9 mouse cellular contexts compared by ENCODE assay signal in genomic region chr4:119901556-119902491, GRCm38 (mm10).
DNase-seq lines count a peak whose midpoint lies in the region; ATAC-seq lines count a peak whose summit lies in the region.
"Had no signal": no experiment of that assay in that cellular context is flagged by ENCODE, and none has a peak within 500 bp of the region (broad histone marks: within the 10 kb centered on the region; RNA-seq: fewer than 3 reads in every experiment).

No protein-coding gene starts in this region.

- intact Hi-C loops in left cerebral cortex, postnatal 36 days (cut with DNase I): loop anchor here (5.0 kb wide), 1 partner anchor 65 kb away; no protein-coding TSS in a partner anchor

- H3K4me3 ChIP-seq in hindbrain, embryonic 10.5 days: no peak overlapping the region
- H3K4me3 ChIP-seq in hindbrain, embryonic 11.5 days (ENCODE audit: low read depth, low read length): no peak overlapping the region
- H3K4me3 ChIP-seq: megakaryocyte, embryonic 14.5 days had no signal

- no peak for ATAC-seq in hindbrain, embryonic 11.5 days (ENCODE audit: low FRiP score)

- DNase-seq in hindbrain, embryonic 10.5 days (ENCODE audit: low spot score): no peak
- DNase-seq in hindbrain, embryonic 11.5 days (ENCODE audit: low spot score): no peak
- peak; percentile 53 for DNase-seq in cerebellum, adult 8-10 months
- DNase-seq in heart, adult 8-10 months (ENCODE audit: low spot score): peak; percentile 72
- peak; percentile 69 to 74 for DNase-seq in left cerebral cortex, postnatal 36 days (ENCODE audit: low spot score in 2 of 2)
- peak; percentile 40 for DNase-seq in right cerebral cortex, postnatal 14 days
- DNase-seq in spleen, postnatal 14 days (ENCODE audit: low spot score in 2 of 2): no peak
- DNase-seq in adipocyte (ENCODE audit: low spot score): no peak

- H3K4me2 ChIP-seq in hindbrain, embryonic 11.5 days (replicated peaks; ENCODE audit: low read depth, low read length): no peak overlapping the region; the same call in 1 of the 2 replicates

- H3K27ac ChIP-seq in hindbrain, embryonic 10.5 days: peak overlapping the region; percentile 56; the same call in 1 of the 2 replicates
- H3K27ac ChIP-seq in hindbrain, embryonic 11.5 days (ENCODE audit: low read depth, low read length): no peak overlapping the region

- H3K9me3 ChIP-seq in hindbrain, embryonic 10.5 days: no peaks in the 10 kb centered on the region
- no peaks in the 10 kb centered on the region for H3K9me3 ChIP-seq in hindbrain, embryonic 11.5 days (ENCODE audit: control insufficient read depth, low read length)
- H3K9me3 ChIP-seq: megakaryocyte, embryonic 14.5 days had no signal

- WGBS in hindbrain, embryonic 10.5 days: 78% methylated on average over 16 of the region's 16 CpGs
- WGBS in hindbrain, embryonic 11.5 days: 67% methylated on average over 16 of the region's 16 CpGs

- no peaks in the 10 kb centered on the region for H3K27me3 ChIP-seq in hindbrain, embryonic 10.5 days (ENCODE audit: insufficient read depth, poor library complexity, severe bottlenecking)
- no peaks in the 10 kb centered on the region for H3K27me3 ChIP-seq in hindbrain, embryonic 11.5 days (ENCODE audit: control insufficient read depth, insufficient read depth, low read length)

- peaks cover 11% of the 10 kb centered on the region; the same call in 1 of the 2 replicates for H3K4me1 ChIP-seq in hindbrain, embryonic 10.5 days (replicated peaks)
- no peaks in the 10 kb centered on the region for H3K4me1 ChIP-seq in hindbrain, embryonic 11.5 days (replicated peaks; ENCODE audit: control insufficient read depth, insufficient read depth, low read length)

- no peaks in the 10 kb centered on the region for H3K36me3 ChIP-seq in hindbrain, embryonic 10.5 days
- H3K36me3 ChIP-seq in hindbrain, embryonic 11.5 days (ENCODE audit: control insufficient read depth, insufficient read depth, low read length): no peaks in the 10 kb centered on the region

- H3K9ac ChIP-seq in hindbrain, embryonic 11.5 days (ENCODE audit: low read depth, low read length): no peak overlapping the region

Comparison
In these comparisons a context has a peak if more than half of its experiments do, and no peak if none do; other contexts are left out.
1. DNase-seq: peak in cerebellum, adult 8-10 months (single experiment), heart, adult 8-10 months (single experiment), left cerebral cortex, postnatal 36 days (2 of 2) and right cerebral cortex, postnatal 14 days (single experiment); none in hindbrain, embryonic 10.5 days (single experiment), hindbrain, embryonic 11.5 days (single experiment), spleen, postnatal 14 days (0 of 2) and adipocyte (single experiment).